Mouse (Mus musculus): ENCODE measurements around the gene B4galt5. TPM values are rescaled to one million over a fixed set of nuclear protein-coding genes. Genes with fewer than 3 reads are reported as not detected.

Gene B4galt5
- polyA plus RNA-seq, 1 experiment: 30.5 TPM

DNA sequence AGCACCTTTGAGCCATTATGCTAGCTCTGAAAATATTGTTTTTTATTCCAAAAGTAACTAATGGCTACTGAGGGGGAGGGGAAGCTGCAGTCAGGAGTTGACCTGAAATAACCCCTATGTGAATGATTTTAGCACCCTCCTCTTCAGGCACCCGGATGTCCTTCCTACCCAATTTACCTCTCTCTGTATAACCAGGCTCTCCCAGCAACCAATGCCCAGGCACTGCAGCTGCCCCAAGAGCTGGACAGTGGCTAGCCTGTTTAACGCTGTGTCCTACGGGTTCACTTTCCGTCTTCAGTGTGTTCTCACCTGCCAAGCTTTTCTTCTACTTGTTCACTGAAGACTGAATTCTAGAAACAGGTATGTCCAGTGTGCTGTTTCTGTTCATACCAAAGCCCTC is 14.7 kb downstream of the B4galt5 start:
- Histone ChIP-seq H3K9me3 (replicated peaks; ENCODE audit: control insufficient read depth, insufficient read depth, low read length, poor library complexity, severe bottlenecking) (no peaks in the 10 kb centered on the region), H3K4me1 (ENCODE audit: control insufficient read depth, insufficient read depth, low read length) (no peaks in the 10 kb centered on the region), H3K27ac (ENCODE audit: insufficient read depth, low read length) (no peak overlapping the region), H3K9ac (ENCODE audit: low read depth, poor library complexity, severe bottlenecking) (no peak overlapping the region), H3K27me3 (ENCODE audit: control insufficient read depth, insufficient read depth, low read length, poor library complexity, severe bottlenecking) (no peaks in the 10 kb centered on the region), H3K4me3 (ENCODE audit: low read depth, low read length) (no peak overlapping the region), H3K36me3 (ENCODE audit: control insufficient read depth, insufficient read depth, low read length, poor library complexity, severe bottlenecking) (no peaks in the 10 kb centered on the region)
- no peak for TF ChIP-seq POLR2A (IDR thresholded peaks at IDR 0.05; ENCODE audit: insufficient read depth, low read length)
- no peak for TF ChIP-seq EP300 (IDR thresholded peaks at IDR 0.05; ENCODE audit: insufficient read depth, low read depth, low read length)
- no peak for TF ChIP-seq CTCF (IDR thresholded peaks at IDR 0.05; ENCODE audit: low read depth, low read length)

DNA sequence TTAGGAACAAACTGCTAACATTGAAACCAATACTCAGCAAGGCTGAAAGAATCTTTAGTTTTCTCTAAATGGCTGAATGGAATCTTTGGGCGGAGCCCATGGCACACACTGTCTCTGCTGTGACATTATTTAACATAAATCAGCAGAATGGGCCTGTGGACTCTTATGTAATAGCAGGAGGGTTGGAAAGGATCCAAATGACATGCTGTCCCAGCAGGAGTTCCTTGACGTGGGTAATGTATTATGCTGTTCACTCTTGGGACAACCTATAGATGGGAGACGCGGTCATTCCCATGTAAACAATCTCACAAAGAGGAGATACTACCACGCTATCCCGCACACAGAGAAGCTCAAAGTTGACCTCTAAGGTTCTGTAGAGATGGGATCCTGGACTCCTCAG is 15.5 kb downstream of the B4galt5 start:
- H3K36me3 ChIP-seq (ENCODE audit: control insufficient read depth, insufficient read depth, low read length, poor library complexity, severe bottlenecking): no peaks in the 10 kb centered on the region
- TF ChIP-seq POLR2A (IDR thresholded peaks at IDR 0.05; ENCODE audit: insufficient read depth, low read length): no peak
- no peak for TF ChIP-seq CTCF (IDR thresholded peaks at IDR 0.05; ENCODE audit: low read depth, low read length)
- no peak for TF ChIP-seq EP300 (IDR thresholded peaks at IDR 0.05; ENCODE audit: insufficient read depth, low read depth, low read length)
- no peaks in the 10 kb centered on the region for H3K27me3 ChIP-seq (ENCODE audit: control insufficient read depth, insufficient read depth, low read length, poor library complexity, severe bottlenecking)
- H3K4me1 ChIP-seq (ENCODE audit: control insufficient read depth, insufficient read depth, low read length): no peaks in the 10 kb centered on the region
- H3K9me3 ChIP-seq (replicated peaks; ENCODE audit: control insufficient read depth, insufficient read depth, low read length, poor library complexity, severe bottlenecking): no peaks in the 10 kb centered on the region
- H3K9ac ChIP-seq (ENCODE audit: low read depth, poor library complexity, severe bottlenecking): no peak overlapping the region
- H3K4me3 ChIP-seq (ENCODE audit: low read depth, low read length): no peak overlapping the region
- H3K27ac ChIP-seq (ENCODE audit: insufficient read depth, low read length): no peak overlapping the region

- TF ChIP-seq CTCF (IDR thresholded peaks at IDR 0.05; ENCODE audit: low read depth, low read length) (no peak), EP300 (IDR thresholded peaks at IDR 0.05; ENCODE audit: insufficient read depth, low read depth, low read length) (no peak)
- Histone ChIP-seq H3K27ac (ENCODE audit: insufficient read depth, low read length) (no peak overlapping the region), H3K9ac (ENCODE audit: low read depth, poor library complexity, severe bottlenecking) (no peak overlapping the region), H3K9me3 (replicated peaks; ENCODE audit: control insufficient read depth, insufficient read depth, low read length, poor library complexity, severe bottlenecking) (no peaks in the 10 kb centered on the region), H3K27me3 (ENCODE audit: control insufficient read depth, insufficient read depth, low read length, poor library complexity, severe bottlenecking) (no peaks in the 10 kb centered on the region), H3K4me1 (ENCODE audit: control insufficient read depth, insufficient read depth, low read length) (no peaks in the 10 kb centered on the region), H3K36me3 (ENCODE audit: control insufficient read depth, insufficient read depth, low read length, poor library complexity, severe bottlenecking) (no peaks in the 10 kb centered on the region), H3K4me3 (ENCODE audit: low read depth, low read length) (no peak overlapping the region)
These were observed 16.5 kb downstream of the B4galt5 start for GRCm38 (mm10) chr2:167332336-167332987.

DNA sequence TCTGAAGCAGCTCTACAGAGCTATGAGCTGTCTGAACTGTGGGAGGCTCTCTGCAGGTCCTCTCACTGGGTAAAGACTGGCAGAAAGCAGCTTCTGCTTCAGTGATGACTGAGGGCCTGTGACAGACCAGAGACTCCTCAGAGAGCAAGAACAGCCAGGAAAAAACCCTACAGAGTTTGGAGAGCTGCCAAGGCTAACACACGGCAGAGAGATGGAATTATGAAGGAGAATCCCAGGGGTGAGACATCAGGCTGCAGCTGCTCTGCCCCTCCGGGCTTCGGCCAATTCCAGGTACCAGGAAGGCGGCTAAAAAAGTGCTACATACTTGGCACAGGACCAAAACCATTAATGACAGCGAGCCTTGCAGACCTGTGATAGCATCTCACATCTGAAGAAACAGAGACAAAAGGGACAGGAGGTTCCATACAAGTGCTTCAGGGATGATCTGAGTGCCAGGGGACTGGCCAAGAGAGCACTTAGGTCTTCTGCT is 17.5 kb downstream of the B4galt5 start:
- Histone ChIP-seq H3K27ac (ENCODE audit: insufficient read depth, low read length) (no peak overlapping the region), H3K4me1 (ENCODE audit: control insufficient read depth, insufficient read depth, low read length) (peaks cover 5% of the 10 kb centered on the region), H3K36me3 (ENCODE audit: control insufficient read depth, insufficient read depth, low read length, poor library complexity, severe bottlenecking) (no peaks in the 10 kb centered on the region), H3K27me3 (ENCODE audit: control insufficient read depth, insufficient read depth, low read length, poor library complexity, severe bottlenecking) (no peaks in the 10 kb centered on the region), H3K9ac (ENCODE audit: low read depth, poor library complexity, severe bottlenecking) (no peak overlapping the region), H3K4me3 (ENCODE audit: low read depth, low read length) (no peak overlapping the region), H3K9me3 (replicated peaks; ENCODE audit: control insufficient read depth, insufficient read depth, low read length, poor library complexity, severe bottlenecking) (no peaks in the 10 kb centered on the region)
- TF ChIP-seq CTCF (IDR thresholded peaks at IDR 0.05; ENCODE audit: low read depth, low read length): no peak
- TF ChIP-seq EP300 (IDR thresholded peaks at IDR 0.05; ENCODE audit: insufficient read depth, low read depth, low read length): no peak
- no peak for TF ChIP-seq POLR2A (IDR thresholded peaks at IDR 0.05; ENCODE audit: insufficient read depth, low read length)

DNA sequence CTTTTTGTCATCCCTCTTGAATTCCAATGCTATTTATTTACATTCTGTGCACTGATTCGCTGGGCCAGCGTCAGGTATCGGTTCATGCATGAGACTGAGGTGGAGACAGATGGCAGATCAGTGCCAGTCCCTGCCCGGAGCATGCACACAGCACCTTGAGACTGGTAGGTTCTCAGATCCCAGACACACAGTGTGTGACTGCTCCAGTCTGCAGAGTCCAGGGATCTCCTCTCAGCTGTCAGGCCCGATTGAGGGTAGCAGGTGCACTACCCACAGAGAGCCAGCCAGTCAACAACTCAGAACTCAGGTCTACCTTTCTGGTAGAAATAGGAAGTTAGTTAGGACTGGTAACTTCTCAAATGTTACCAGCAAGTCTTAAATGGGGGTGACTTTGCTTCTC is 18.4 kb downstream of the B4galt5 start:
- no peak overlapping the region for H3K27ac ChIP-seq (ENCODE audit: insufficient read depth, low read length)
- no peaks in the 10 kb centered on the region for H3K27me3 ChIP-seq (ENCODE audit: control insufficient read depth, insufficient read depth, low read length, poor library complexity, severe bottlenecking)
- TF ChIP-seq EP300 (IDR thresholded peaks at IDR 0.05; ENCODE audit: insufficient read depth, low read depth, low read length): no peak
- no peak for TF ChIP-seq CTCF (IDR thresholded peaks at IDR 0.05; ENCODE audit: low read depth, low read length)
- H3K9ac ChIP-seq (ENCODE audit: low read depth, poor library complexity, severe bottlenecking): no peak overlapping the region
- no peaks in the 10 kb centered on the region for H3K36me3 ChIP-seq (ENCODE audit: control insufficient read depth, insufficient read depth, low read length, poor library complexity, severe bottlenecking)
- H3K9me3 ChIP-seq (replicated peaks; ENCODE audit: control insufficient read depth, insufficient read depth, low read length, poor library complexity, severe bottlenecking): no peaks in the 10 kb centered on the region
- no peak overlapping the region for H3K4me3 ChIP-seq (ENCODE audit: low read depth, low read length)
- peaks cover 5% of the 10 kb centered on the region for H3K4me1 ChIP-seq (ENCODE audit: control insufficient read depth, insufficient read depth, low read length)

- no peak overlapping the region for H3K4me3 ChIP-seq (ENCODE audit: low read depth, low read length)
These were observed 19.3 kb downstream of the B4galt5 start for GRCm38 (mm10) chr2:167329478-167330262.

More at GRCm38 (mm10) chr2:167329478-167330262, 19.3 kb downstream of the B4galt5 start:
- no peak overlapping the region for H3K27ac ChIP-seq (ENCODE audit: insufficient read depth, low read length)
- H3K9me3 ChIP-seq (replicated peaks; ENCODE audit: control insufficient read depth, insufficient read depth, low read length, poor library complexity, severe bottlenecking): no peaks in the 10 kb centered on the region
- no peaks in the 10 kb centered on the region for H3K27me3 ChIP-seq (ENCODE audit: control insufficient read depth, insufficient read depth, low read length, poor library complexity, severe bottlenecking)
- no peaks in the 10 kb centered on the region for H3K36me3 ChIP-seq (ENCODE audit: control insufficient read depth, insufficient read depth, low read length, poor library complexity, severe bottlenecking)
- no peak overlapping the region for H3K9ac ChIP-seq (ENCODE audit: low read depth, poor library complexity, severe bottlenecking)
- no peak for TF ChIP-seq POLR2A (IDR thresholded peaks at IDR 0.05; ENCODE audit: insufficient read depth, low read length)
- H3K4me1 ChIP-seq (ENCODE audit: control insufficient read depth, insufficient read depth, low read length): peaks cover 8% of the 10 kb centered on the region

Measured in ES-Bruce4 (cell line).